Mouse (Mus musculus) adrenal gland, postnatal 36 days (tissue): Measurements from ENCODE around the gene Dad1. TPM values are rescaled to one million over a fixed set of nuclear protein-coding genes. Genes with fewer than 3 reads are reported as not detected.

Source experiments
- DNase-seq, 2 experiments: peaks; one replicate each; pipeline ENCODE4 v3.0.0; 2021; ENCODE audit warnings: mixed read lengths in 1 of 2
- long read RNA-seq, 2 experiments: library from polyadenylated mRNA; stranded (forward); transcript quantifications; one replicate each; pipeline ENCODE4 v2.0.0; 2021; ENCODE audit warnings: borderline sequencing depth in 2 of 2
- total RNA-seq, 2 experiments: library from RNA; stranded (reverse); gene quantifications; 2 replicates each; pipeline ENCODE4 v1.2.3; 2021

Gene Dad1
- total RNA-seq = 100 to 1,000 TPM; 341 to 382 TPM
- long read RNA-seq, experiment 1, transcript Dad1-201 (3 exons, 878 nt) = major isoform, 597 of 612 reads
- long read RNA-seq, experiment 1, partial matches to known transcripts = 9 of 612 reads
- long read RNA-seq, experiment 1, other reads (novel, unspliced or antisense) = 6 of 612 reads
- long read RNA-seq, experiment 2, transcript Dad1-201 (3 exons, 878 nt) = major isoform, 307 of 314 reads
- long read RNA-seq, experiment 2, partial matches to known transcripts = 5 of 314 reads
- long read RNA-seq, experiment 2, other reads (novel, unspliced or antisense) = 2 of 314 reads

DNA sequence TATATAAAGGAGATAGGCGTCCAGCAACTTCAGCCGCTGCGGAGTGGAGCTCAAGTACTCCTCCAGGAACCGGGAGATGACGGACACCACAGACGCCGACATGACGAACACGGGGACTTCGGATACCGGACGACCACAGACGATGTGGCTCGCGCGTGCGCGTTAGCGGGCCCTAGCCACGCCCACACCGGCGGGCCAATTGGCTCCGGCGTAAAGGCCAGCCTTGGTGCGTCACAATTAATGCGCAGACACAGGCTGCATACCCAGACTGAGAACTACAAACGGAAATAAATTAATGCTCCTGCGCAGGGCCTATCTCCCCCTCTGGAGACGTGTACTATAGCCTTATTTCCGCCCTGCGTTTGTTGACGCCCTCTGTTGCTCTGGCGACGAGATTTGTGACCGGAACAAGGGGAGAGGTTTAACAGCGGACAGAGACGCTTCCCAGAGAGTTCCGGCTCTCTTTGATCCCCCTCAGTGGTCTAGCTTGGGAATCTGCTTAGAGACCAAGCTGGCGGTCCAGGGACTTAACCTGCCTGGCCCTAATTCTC lies at the start of gene Dad1, which contains the start of gene Abhd4:
Dad1 (minus strand) TSS at position 364 of the 551 bp plus-strand sequence.
Abhd4 (plus strand) TSS at position 448 of the 551 bp plus-strand sequence.
- DNase-seq = peak; percentile 99

DNA sequence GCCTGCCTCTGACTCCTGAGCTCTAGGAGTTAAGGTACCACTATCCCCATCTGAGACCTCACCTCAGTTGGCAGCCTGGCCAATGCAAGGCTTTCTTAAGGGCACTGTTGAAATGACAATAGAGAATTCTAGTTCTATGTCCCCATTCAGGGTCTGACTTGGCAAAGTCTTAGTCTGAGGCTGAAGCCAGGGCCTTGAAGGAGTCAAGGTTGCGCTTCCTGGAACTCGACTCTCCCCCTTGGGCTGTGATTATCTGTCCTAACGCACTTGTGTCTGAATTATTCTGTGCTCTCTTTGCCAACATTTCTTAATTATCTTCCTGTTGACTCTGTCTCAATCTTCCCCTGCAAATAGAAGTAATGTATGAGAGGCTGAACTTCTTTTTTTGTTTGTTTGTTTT lies 46.8 kb upstream of the Dad1 start:
- peak; percentile 18 to 64 for DNase-seq

DNA sequence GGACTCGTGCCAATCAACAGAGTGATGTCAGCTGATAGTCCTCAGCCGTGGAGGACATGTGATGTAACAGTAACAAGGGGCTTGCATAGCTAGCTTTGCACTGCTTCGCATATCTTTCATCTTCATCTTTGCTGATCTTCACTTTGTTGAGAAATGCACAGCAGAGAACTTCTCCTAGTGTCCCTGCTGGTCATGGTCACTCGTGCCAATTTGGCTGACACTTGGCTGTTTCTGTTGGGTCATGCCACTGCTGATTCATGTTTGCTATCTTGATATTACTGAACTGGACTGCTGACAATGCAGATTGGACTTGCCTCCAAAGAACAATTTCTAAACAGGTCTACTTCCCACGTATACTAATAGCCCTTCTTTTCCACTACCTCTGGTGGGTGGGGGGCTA lies 46.2 kb upstream of the Dad1 start:
- peak; percentile 78 to 87 for DNase-seq

DNA sequence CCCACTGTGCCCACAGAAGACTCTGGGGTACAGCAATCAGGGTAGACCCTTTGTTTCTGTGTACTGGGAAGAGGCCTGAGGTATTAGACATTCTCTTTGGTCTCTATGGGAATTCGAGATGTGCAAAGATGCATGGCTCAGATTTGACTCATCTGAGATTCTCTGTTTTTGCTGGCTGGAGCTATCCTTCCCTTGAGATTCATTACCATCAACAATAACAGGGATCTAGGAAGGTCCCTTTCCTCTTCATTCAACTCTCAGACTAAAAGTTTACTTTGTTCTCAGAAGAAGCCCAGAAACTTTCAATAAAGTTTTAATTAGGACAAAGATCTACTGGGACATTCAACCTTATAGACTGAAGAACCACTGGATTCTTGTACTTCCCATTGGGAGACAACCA lies 30.9 kb upstream of the Dad1 start, which contains the start of gene Olfr49:
Olfr49 (minus strand) TSS at position 101 of the 400 bp plus-strand sequence.
- DNase-seq = no peak

DNA sequence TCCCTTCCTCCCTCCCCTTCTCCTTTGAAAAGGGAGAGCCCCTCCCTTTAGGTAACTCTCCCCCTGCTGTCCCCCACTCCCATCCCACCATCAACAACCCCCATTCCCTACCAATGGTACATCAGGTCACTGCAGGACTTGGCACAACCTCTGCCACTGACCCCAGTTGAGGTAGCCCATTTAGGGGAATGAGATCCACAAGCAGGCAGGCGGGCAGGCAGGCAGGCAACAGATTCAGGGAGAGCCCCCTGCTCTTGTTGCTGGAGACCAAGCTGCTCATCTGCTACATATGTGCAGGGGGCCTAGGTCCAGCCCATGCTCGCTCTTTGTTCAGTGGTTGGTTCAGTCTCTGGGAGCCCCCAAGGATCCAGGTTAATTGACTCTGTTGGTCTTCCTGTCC lies 22.5 kb upstream of the Dad1 start:
- DNase-seq = no peak

DNA sequence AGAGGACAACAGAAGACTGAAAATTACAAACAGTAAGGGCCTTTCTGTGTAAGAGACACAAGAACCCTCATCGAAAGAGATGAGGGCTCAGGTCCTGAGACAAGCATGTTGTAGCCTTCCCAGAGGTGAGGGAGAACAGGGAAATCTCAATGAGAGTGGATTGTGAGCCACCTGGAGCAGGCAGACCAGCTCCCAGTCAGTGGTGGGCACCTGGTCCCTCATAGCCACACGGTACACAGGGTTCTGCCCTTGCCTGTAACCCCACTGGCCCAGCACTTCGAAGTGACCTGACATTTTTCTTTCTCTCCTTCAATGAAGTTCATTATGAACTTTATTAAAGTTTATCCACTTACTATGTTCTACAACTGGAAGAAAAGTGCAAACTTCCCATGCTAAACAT lies 18.8 kb upstream of the Dad1 start:
- no peak for DNase-seq

DNA sequence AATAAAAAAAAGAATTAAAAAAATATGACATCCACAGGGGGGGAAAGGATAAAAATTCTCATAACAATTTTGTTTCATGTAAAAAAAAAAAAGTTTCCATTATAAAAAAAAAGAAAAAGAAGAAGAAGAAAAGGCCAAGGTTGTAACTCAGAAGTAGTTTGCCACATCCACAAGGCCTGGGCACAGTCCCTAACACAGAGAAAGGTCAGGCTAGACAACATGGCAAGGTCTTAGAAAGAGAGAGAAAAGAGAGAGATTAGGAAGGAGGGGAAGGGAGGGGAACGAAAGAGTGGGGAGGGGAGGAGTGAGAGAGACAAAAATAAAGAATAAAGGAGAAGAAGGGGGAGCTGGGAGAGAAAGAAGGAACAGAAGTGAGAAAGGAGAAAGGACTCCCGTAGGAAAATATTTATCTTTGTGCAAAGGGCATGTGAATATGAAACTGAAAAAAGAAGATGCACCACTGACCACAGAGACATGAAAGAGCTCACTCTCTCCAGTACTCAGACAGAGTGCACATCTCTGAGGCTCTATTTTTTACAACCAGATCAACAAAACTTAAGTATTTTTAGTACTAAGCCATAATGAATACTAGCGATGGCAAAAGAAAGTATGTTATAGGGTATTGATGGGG lies 18.2 kb upstream of the Dad1 start:
- no peak for DNase-seq

DNA sequence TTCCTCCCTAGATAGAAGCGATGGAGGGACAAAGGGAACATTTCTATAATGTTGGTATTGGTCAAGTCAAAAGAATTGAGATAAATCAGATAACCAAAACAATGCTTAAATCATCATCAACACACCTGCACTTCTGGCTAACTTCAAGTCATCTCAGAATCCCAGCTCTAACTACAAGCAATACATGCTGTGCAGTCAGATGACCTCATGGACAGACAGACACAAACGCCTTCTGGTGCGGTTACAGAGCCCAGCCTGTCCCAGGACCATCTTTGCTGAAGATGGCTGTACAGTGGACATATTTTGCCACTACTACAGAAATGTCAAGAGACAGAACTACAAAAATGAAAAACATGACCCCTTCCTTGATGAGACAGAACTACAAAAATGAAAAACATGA lies 16.5 kb upstream of the Dad1 start:
- no peak for DNase-seq

DNA sequence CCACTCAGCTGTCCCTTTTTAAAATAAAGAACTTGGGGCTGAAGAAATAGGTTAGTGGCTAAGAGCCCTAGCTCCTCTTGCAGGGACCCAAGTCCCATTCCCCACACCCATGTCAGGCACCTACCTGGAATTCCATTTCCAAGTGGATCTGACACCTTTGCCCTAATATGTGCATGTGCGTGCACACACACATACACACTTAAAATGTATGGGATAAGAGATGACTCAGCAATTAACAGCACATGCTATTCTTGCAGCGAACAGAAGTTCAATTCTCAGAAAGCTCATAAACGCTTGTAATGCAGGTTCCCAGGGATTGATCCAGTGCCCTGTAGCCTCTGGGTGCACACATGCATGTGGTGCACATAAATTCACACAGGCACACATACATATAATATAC lies 15.7 kb upstream of the Dad1 start:
- DNase-seq = no peak

DNA sequence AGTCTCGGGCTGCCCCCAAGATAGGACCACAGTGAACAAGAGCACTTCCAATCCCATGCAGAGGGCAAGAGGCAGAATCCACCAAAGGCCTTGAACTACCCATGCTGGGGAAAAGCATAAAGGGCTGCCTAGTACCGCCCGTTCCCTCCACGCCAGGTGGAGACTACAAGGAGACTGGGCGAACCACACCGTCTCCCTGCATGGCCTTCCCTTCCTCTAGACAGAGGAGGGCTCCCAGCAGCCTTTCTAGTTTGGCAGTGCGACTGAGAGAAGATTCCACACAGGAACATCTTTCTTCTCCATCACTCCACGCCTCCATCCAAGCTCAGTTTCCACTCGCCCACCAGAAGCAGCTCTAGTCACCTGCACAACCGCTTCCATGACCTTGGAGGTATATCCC lies 14.1 kb upstream of the Dad1 start:
- DNase-seq = no peak

DNA sequence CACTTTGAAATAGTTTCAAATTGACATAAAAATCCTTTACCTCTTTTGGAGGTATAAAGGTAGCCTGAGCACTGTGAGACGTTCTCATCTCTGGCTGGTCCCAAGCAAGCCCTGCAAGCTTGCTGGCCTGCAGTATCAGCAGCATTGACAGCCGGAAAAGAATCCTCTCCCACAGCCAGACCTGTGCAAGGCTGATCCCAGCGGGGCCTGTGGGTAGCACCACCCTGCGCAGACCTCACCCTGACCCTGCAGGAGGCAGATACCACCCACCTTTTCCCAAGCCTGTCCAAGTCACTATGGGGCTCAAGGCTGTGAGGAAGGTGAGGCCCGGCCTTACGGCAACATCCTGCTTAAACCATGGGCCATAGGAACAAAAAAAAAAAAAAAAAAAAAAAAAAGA lies 12.0 kb upstream of the Dad1 start:
- DNase-seq = no peak

DNA sequence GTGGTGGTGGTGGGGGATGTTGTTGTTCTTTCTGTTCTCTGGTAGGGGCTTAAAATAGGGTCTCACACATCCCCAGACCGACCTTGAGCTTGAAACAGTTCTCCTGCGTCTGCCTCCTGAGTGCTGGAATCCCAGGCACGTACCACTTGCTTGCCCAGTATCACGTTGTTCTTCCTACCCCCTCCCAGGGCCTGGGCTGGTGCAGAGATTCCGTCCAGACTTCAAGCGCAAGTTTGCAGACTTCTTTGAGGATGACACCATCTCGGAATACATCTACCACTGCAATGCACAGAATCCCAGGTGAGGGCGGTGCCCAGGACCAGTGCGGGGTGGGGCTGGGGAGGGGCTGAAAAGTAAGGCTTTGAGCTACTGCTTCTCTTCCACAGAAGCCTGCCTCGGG lies 11.2 kb upstream of the Dad1 start:
- no peak for DNase-seq

DNA sequence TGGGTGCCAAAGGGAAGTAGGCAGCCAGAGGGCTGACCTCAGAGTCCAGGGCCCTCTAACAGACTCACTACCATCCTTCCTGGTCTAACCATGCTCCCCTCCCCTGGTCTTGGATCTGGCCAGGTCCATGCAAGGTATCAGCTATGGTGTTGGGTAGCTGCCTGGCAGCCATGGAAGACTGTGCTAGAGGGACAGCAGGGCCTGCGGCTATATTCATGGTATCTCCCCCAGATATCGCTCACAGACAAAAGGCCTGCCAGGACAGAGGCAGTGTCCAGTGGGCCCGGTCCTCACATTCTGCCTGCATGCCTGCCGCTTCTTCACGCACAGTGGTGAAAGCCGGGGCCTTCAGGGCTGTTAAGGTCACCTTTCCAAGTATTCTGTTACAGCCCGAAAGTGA lies 10.3 kb upstream of the Dad1 start:
- no peak for DNase-seq

DNA sequence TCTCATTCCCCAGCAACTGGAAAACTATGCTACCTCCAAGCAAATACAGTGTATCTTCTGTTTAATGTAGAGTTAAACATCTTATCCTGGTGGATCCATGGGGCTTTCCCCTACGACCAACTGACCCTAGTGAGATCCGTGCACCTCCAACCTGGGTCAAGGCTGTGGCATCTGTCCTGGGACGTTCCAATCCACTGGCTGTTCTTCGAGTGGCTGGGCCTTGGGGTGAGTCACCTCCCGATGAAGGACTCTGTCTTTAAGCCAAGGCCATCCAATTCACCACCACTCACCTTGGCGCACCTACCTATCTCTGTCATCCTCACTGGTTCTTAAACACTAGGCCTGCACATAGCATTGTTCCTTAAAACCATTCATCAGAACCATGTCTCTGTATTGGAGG lies 9.2 kb upstream of the Dad1 start:
- DNase-seq = peak; percentile 64 to 70

DNA sequence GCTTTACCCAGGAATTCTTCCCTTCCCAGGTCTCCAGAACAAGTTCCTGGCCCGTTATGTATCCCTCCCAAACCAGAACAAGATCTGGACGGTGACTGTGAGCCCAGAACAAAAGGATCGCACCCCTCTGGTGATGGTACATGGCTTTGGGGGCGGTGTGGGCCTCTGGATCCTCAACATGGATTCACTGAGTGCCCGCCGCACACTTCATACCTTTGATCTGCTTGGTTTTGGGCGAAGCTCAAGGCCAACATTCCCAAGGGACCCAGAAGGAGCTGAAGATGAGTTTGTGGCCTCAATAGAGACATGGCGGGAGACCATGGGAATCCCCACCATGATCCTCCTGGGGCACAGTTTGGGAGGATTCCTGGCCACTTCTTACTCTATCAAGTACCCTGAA lies 8.7 kb upstream of the Dad1 start:
- DNase-seq = no peak

DNA sequence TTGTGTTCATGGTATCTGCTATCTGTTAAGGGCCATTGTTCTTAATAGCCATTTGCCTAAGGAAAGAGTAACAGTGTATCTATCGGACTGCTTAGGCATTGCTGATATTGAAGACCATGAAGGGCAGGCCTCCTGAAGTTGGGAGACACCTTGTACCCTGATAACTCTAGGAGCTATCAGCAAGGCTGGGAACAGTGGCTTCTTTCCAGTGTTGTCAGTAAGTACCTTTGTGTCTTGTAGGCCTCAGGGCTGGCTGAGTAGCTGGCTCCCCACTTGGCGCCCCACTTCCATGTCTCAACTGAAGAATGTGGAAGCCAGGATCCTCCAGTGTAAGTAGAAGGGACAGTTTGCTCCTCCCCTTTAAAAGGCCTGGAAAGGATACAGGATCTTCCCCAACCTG lies 7.5 kb upstream of the Dad1 start:
- no peak for DNase-seq

DNA sequence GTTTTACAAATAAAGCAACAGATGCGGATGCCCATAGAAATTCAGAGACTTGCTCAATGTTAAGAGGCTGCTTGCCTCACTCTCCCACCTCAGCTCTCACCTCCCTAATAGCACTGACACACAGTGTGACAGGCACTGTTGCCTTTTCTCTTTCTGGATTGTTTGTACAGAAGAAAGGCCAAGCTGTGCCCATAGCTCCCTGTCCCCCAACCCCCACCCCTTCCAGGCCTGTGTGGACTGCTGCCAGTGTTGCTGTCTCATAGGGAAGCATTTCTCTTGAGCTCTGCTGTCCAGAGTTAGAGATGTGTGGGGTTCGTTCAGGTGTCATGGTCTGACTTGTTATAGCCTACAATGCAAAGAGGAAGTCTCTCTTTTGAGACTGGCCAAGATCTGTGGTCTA lies 6.3 kb upstream of the Dad1 start:
- DNase-seq = peak; percentile 77 to 82

DNA sequence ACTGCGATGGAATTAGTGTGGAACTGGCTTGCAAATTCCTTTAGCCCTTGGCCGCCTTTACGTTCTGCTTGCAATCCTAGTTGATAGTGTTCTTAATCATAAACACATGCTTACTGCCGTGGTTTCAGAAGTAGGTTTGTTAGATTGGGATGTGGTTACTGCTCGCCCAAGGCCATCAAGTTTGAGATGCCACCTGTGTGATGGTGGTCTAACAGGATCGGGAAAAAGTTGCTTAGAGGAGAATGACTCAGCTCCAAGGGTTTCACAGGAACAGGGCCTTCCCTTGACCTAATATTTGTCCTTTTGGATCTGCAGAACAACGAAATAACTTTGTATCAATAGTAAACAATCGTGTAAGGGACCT lies 5.8 kb upstream of the Dad1 start:
- DNase-seq = no peak

DNA sequence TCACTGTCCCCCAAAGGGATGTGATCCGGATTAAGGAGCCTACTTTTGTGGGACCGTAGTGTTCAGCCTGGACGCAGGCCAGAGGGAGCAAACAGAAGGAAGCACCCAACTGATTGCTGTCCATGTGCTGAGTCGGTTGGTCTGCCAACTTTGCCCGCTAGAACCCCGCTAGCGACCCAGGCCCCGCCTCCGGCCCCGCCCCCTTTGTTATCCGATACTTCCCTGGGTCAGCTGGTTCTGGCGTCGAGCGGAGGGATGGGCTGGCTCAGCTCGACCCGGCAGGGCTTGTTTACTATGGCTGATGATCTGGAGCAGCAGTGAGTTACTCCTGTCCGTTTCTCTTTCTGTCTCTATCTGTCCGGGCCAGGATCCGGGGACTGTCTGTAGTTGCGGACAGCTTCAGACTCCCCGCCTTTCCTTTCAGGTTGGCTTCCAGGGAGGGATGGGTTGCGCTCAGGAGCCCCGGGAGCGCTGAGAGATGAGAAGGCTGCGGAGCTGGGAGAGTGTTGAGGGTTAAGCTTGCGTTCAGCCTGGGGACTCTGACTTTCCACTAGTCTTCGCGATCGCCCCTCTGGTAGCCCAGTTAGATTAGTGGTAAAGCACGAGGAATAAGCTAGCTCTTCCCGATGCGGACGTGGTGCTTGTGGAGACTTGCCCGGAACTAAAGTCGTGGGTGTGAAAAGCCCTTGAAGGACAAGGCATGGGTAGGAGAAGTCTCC lies 5.3 kb upstream of the Dad1 start:
- peak; percentile 99 to 100 for DNase-seq

DNA sequence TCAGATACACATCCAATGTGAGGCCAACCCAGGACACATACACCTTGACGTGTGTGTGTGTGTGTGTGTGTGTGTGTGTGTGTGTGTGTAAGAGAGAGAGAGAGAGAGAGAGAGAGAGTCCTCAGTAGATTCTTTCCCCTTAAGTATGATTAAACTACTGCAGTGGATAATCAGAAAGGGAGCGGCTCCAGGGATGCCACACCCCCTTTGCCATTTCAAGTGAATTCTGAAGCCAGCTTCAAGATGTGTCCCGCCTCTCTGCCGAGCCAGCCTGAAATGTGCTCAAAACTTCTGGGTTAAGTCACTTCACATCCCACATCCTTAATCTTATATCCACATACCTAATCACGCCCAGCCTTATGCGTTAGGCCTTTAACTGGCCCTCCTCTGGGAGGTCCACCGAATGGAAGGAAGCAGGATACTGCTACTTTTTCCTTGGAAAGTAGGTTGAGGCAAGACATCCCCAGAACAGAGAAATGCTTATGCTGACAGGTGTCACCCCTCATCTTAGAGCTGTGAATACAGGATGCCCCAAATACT lies 4.3 kb upstream of the Dad1 start:
- DNase-seq = no peak

DNA sequence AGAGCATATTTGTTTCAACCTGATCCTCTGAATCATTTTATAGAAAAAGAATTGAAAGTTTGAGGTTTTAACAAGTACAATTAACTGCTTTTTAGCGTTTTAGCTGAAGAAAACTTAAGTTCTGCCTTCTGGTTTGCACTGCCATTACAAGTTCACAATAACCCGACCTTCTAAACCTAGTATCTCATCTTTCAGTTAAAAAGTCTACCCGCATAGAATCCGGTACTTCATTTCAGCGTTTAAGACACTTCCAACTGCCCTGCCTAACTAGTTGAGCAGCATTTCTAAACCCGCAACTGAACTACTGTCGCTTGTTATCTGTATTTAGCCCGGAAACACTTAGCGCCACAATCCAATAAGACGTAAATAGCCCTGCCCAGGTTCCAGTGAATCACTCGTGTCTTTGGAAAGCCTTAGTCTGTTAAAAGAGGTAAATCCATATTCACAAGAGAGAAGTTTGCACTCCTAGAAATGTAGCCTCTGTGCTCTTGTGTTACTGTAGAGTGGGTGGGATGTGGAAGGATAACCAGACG lies 832 bp upstream of the Dad1 start:
- DNase-seq = no peak

DNA sequence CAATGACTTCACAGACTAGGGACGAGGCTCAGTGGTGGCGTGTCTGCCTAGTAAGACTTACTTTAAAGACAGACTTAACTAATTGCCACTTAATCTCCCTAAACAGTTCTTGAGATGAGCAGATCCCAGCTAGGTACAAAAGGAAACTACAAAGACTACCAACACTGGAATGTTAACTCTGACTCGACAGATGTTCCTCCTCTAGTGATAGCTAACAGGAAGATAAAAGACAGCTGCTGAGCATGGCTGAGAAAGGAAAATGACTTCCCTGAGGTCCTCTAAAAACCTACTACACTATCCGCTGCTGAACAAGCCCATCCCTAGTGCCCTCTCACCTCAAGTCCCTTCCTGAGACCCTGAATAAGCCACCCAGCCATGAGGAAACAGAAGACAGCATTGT lies 3.8 kb downstream of the Dad1 start:
- no peak for DNase-seq

DNA sequence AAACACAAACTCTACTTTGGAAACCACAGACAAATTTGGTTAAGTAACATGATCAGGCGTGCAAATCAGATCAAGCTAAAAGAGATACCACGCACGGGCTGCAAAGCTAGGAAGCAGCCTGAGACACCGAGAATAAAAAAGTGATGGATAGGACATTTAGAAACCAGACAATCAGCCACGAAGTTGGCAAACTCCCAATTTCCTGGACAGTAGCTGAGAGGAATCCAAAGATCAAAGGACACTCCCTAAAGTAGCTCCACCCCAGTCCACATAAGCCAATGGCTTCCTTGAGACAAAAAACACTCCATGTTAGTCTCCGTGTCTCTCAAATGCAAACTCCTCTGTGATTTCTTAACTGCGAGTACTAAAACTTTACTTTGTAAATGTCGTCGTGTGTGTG lies 4.6 kb downstream of the Dad1 start:
- peak; percentile 66 to 74 for DNase-seq
